Mouse (Mus musculus) liver, embryonic 11.5 days (tissue): ENCODE results near the gene Col7a1. TPM values are rescaled to one million over a fixed set of nuclear protein-coding genes. Genes with fewer than 3 reads are reported as not detected.

Source experiments
- ATAC-seq: fragments of 200-750 bp; cut with Nextera tagmentation; replicated peaks from 2 replicates; pipeline ENCODE4 v1.8.0; 2017; ENCODE audit warnings: moderate number of reproducible peaks, mild to moderate bottlenecking, moderate TSS enrichment, moderate library complexity; ENCODE audit not compliant: low FRiP score
- DNase-seq: peaks from one replicate; pipeline ENCODE4 v3.0.0-alpha.2; 2017; ENCODE audit warnings: low spot score
- H3K27ac ChIP-seq: fragments of 300-500 bp; sonication (generic); 2 replicates; pipeline ENCODE4 v1.5.1; 2014; ENCODE audit warnings: mild to moderate bottlenecking, low read depth, low read length, control low read depth
- H3K27me3 ChIP-seq: fragments of 300-500 bp; sonication (generic); replicated peaks from 2 replicates; pipeline ENCODE4 v1.6.1; 2014; ENCODE audit warnings: low read length, mixed read lengths; ENCODE audit not compliant: control insufficient read depth, insufficient read depth
- H3K36me3 ChIP-seq: fragments of 300-500 bp; sonication (generic); 2 replicates; pipeline ENCODE4 v1.6.1; 2014; ENCODE audit warnings: mild to moderate bottlenecking, low read length, moderate library complexity, mixed read lengths; ENCODE audit not compliant: control insufficient read depth, insufficient read depth
- H3K4me1 ChIP-seq: fragments of 300-500 bp; sonication (generic); replicated peaks from 2 replicates; pipeline ENCODE4 v1.6.1; 2014; ENCODE audit warnings: low read length, mixed read lengths; ENCODE audit not compliant: control insufficient read depth, insufficient read depth
- H3K4me2 ChIP-seq: fragments of 300-500 bp; sonication (generic); 2 replicates; pipeline ENCODE4 v1.6.1; 2014; ENCODE audit warnings: mild to moderate bottlenecking, control low read depth, moderate library complexity
- H3K4me3 ChIP-seq: fragments of 300-500 bp; sonication (generic); 2 replicates; pipeline ENCODE4 v1.5.1; 2014; ENCODE audit warnings: low read depth, low read length, control low read depth
- H3K9ac ChIP-seq: fragments of 300-500 bp; sonication (generic); 2 replicates; pipeline ENCODE4 v1.6.1; 2014; ENCODE audit warnings: low read depth, low read length, control low read depth
- H3K9me3 ChIP-seq: fragments of 300-500 bp; sonication (generic); 2 replicates; pipeline ENCODE4 v1.6.1; 2016; ENCODE audit warnings: low read length, inconsistent platforms, mixed read lengths; ENCODE audit not compliant: control insufficient read depth
- WGBS: fragments of 180-500 bp; shearing (Covaris S2); extraction: QIAGEN DNeasy Blood & Tissue Kit; methylation state at CpG from one replicate; pipeline ENCODE4 v1.1.7; 2014; 5-methylcytosine and 5-hydroxymethylcytosine counted together
- polyA plus RNA-seq: library from polyadenylated mRNA; unstranded; fragments of >200 nt; fragmentation: Nextera tagmentation; extraction: Ambion mirVana; gene quantifications from 2 replicates; pipeline ENCODE4 v1.2.1, GENCODE M21; 2014

The Col7a1 gene
- polyA plus RNA-seq, 1 experiment from 2014 or later: 0.69 TPM

DNA sequence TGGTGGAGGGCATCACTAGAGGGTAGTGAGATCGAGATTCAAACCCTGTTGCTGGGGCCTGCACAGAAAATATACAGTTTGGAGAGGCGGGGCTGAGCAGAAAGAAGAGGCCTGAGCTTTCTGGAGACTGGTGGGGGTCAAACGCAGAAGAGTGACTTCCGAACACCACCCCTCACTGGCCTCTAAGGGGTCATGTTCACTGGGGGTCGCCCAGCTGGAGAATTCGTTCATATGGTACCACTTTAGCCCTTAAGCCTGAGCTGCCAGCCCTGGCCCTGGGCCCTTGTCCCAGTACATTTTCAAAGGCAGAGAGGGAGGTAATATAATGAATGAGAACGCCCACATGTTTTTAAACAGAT lies 37.1 kb downstream of the Col7a1 start:
- DNase-seq (no peak), ATAC-seq (no peak)
- no peak overlapping the region for H3K4me3 ChIP-seq
- WGBS: 71% methylated on average over 7 of the region's 7 CpGs
- peaks cover 41% of the 10 kb centered on the region for H3K4me1 ChIP-seq
- H3K9me3 ChIP-seq: no peaks in the 10 kb centered on the region
- no peak overlapping the region for H3K4me2 ChIP-seq
- no peak overlapping the region for H3K27ac ChIP-seq
- no peaks in the 10 kb centered on the region for H3K36me3 ChIP-seq
- H3K9ac ChIP-seq: no peak overlapping the region
- H3K27me3 ChIP-seq: no peaks in the 10 kb centered on the region

DNA sequence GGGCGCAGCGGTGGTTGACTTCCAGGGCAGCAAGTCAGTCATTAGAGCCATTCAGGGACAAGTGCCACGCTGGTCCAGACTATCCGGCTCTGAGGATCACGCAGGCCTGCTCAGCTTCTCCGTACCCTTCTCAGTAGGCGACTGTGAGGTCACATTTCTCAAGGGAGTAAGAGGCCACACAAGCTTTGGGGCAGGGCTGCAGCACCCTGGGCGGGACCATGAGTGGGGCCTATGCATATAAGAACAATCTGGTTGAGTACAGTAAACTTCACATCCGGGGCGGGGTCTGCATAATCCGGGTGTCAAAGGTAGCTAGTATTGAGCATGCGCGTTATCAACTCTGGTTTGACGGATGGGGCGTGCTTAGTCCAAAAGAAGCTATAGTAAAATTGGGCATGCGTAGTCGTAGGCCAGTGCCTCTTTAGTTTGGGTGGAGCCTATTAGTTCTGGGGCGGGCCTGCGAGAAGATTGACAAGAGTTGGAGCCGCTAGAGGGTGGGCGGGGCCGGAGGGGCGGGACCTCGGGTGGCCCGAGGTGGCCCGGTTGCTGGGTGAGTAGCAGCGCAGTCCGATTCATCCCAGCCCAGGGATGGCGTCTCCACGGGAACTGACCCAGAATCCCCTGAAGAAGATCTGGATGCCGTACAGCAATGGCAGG lies 38.2 kb downstream of the Col7a1 start, which contains the start of gene Pfkfb4:
TSS of gene Pfkfb4 (plus strand) at position 351 of the 657 bp plus-strand sequence.
- WGBS: 3% methylated on average over 31 of the region's 31 CpGs
- Histone ChIP-seq H3K36me3 (no peaks in the 10 kb centered on the region), H3K4me3 (peak within 1 kb of the TSS; percentile 67), H3K4me2 (peak within 1 kb of the TSS; percentile 95), H3K27ac (peak within 1 kb of the TSS; percentile 82), H3K4me1 (peaks cover 52% of the 10 kb centered on the region), H3K9ac (peak within 1 kb of the TSS; percentile 61), H3K9me3 (no peaks in the 10 kb centered on the region), H3K27me3 (no peaks in the 10 kb centered on the region)
- DNase-seq (peak; percentile 95), ATAC-seq (peak; percentile 96)

DNA sequence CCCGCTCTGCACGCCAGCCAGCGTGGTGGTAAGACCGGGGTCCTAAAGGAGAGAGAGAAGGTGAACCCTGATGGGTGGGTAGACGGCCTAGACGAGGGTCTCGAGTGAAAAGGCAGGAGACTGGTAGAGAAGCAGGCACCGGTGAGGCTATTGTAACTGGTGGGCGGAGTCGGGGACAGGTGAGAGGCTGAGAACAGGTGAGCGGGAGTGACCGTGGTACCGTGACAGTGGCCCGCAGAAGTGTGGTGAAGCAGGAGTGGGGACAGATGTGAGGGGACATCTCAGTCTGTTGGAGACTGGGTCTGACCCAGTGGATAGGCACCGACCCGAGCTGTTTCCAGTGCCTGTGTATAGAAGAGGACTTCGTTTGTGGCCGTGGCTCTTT lies 38.7 kb downstream of the Col7a1 start:
- Histone ChIP-seq H3K4me3 (peak overlapping the region; percentile 67), H3K4me1 (peaks cover 53% of the 10 kb centered on the region), H3K9ac (peak overlapping the region; percentile 58), H3K9me3 (no peaks in the 10 kb centered on the region), H3K27me3 (no peaks in the 10 kb centered on the region), H3K4me2 (peak overlapping the region; percentile 95), H3K27ac (no peak overlapping the region), H3K36me3 (no peaks in the 10 kb centered on the region)
- ATAC-seq (no peak; the same call in 1 of the 2 replicates), DNase-seq (no peak)
- WGBS: 18% methylated on average over 18 of the region's 18 CpGs

DNA sequence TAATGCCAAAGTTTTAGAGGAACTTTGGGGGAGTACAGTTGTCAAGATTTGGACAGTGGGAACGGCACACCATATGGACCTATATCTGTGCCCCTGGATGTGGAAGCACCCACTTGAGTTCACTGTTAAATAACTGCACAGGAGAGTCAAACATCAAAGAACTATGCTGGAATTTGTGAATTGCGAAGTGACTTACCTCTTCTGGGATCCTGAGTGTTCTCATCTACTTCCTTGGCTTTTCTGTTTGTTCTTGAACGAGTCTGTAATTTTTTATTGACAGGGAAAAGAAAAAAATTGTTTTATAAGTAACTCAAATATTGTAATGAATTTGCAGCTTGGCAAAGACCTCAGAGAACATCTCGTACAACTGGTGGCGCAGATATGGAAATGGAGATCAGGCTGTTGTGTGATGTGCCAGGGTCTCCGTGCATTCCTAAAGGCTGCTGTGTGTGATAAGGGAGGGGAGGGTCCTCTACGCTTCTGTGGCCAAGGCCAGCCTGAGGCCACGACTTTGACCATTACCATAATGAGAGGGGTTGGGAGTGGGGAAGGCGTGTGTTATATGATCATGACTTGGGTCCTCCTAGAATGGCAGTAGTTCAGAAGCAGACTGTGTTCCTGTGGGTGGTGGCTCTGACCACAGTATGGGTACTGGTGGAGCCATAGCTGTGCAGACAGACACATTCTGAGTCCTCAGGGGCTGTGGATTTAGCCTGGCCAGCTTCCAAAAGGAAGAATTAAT lies 39.4 kb downstream of the Col7a1 start:
- Histone ChIP-seq H3K27ac (0 out of 2 replicates have a peak overlapping the region, but pooled peaks have one; percentile 15), H3K9me3 (no peaks in the 10 kb centered on the region), H3K4me1 (peaks cover 49% of the 10 kb centered on the region), H3K4me2 (peak overlapping the region; percentile 95), H3K9ac (peak overlapping the region; percentile 58), H3K27me3 (no peaks in the 10 kb centered on the region), H3K36me3 (no peaks in the 10 kb centered on the region), H3K4me3 (peak overlapping the region; percentile 67)
- DNase-seq (no peak), ATAC-seq (no peak)
- 49% methylated on average over 9 of the region's 9 CpGs for whole genome bisulfite sequencing

DNA sequence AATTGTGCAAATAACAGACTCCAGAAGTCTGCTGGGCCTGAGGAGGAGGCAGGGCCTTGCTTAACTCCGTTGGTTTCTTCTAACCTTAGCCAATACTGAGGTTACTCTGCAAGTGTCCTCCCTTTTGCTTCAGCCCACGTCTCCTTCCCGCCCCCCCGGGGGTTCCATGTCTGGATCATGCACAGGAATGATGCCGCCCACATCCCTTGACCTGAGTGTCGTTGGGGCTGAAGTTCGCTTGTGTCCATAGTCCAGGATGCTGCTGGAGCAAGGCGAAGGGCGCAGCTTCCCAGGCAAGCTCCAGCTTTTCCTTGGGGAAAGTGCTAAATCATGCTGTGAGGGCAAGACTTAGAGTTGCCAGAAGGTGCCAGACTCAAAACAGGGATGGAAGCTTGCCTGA lies 43.0 kb downstream of the Col7a1 start:
- Histone ChIP-seq H3K4me1 (peaks cover 30% of the 10 kb centered on the region), H3K36me3 (no peaks in the 10 kb centered on the region), H3K4me2 (peak overlapping the region; percentile 25; the same call in 1 of the 2 replicates), H3K4me3 (no peak overlapping the region), H3K27me3 (no peaks in the 10 kb centered on the region), H3K27ac (no peak overlapping the region), H3K9me3 (no peaks in the 10 kb centered on the region), H3K9ac (no peak overlapping the region)
- DNase-seq (no peak), ATAC-seq (no peak)
- WGBS: 68% methylated on average over 9 of the region's 9 CpGs

DNA sequence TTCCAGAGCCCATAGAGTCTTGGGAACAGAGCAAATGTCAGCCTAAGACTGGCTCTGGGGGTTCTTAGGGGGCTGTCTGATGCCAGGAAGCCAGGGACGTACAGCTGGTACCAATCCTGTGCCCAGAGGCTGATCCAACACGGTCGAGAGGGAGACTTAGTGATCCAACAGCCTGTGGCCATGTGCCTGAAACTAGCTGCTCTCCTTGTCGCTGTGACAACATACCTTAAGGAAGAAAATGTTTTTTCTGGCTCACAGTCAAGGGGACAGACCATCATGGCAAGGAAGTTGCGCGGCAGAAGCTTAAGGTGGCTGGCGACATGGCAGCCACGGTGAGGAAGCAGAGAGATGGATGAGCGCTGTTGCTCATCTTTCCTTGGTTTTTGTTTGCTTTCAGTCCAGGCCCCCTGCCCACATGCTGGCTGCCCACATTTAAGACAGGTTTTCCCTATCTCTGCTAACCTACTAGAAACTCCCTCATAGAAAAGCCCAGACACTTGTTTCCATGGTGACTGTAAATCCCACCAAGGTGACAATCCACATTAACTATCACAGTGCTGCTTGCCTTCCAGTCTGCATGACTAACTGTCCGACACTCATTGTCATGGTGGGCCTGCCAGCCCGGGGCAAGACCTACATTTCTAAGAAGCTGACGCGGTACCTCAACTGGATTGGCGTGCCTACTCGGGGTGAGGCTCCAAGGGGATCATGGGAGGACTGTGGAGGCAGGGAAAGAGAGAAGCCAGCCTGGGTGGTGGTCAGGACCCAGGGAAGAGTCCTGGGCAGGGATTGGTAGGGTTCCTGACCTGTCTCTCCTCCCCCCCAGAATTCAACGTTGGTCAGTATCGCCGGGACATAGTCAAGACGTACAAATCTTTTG lies 45.1 kb downstream of the Col7a1 start:
- Histone ChIP-seq H3K27ac (no peak overlapping the region), H3K27me3 (no peaks in the 10 kb centered on the region), H3K9ac (no peak overlapping the region), H3K4me3 (no peak overlapping the region), H3K4me2 (no peak overlapping the region), H3K4me1 (peaks cover 16% of the 10 kb centered on the region), H3K36me3 (no peaks in the 10 kb centered on the region), H3K9me3 (no peaks in the 10 kb centered on the region)
- ATAC-seq (no peak), DNase-seq (no peak)
- WGBS: 77% methylated on average over 19 of the region's 19 CpGs

DNA sequence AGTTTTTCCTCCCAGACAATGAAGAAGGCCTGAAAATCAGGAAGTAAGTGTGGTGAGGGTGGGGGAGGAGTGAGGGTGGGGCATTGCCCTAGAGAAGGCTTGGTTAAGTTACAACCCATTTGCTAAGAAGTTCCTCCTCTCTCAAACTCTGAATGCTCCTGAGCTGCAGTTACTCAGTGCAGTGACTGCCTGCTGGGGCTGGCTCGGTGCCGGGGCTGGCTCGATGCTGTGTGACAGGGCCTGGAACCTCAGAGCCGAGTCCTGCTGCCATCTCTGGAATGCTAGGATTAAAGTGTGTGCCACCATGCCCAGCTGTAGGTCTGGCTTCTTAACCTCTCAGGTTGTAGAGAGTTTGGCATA lies 45.8 kb downstream of the Col7a1 start:
- 51% methylated on average over 4 of the region's 4 CpGs for WGBS
- no peak overlapping the region for H3K9ac ChIP-seq
- H3K27ac ChIP-seq: no peak overlapping the region
- H3K4me1 ChIP-seq: peaks cover 16% of the 10 kb centered on the region
- no peaks in the 10 kb centered on the region for H3K9me3 ChIP-seq
- DNase-seq: no peak
- no peaks in the 10 kb centered on the region for H3K36me3 ChIP-seq
- no peak for ATAC-seq
- no peaks in the 10 kb centered on the region for H3K27me3 ChIP-seq
- no peak overlapping the region for H3K4me3 ChIP-seq
- no peak overlapping the region for H3K4me2 ChIP-seq

DNA sequence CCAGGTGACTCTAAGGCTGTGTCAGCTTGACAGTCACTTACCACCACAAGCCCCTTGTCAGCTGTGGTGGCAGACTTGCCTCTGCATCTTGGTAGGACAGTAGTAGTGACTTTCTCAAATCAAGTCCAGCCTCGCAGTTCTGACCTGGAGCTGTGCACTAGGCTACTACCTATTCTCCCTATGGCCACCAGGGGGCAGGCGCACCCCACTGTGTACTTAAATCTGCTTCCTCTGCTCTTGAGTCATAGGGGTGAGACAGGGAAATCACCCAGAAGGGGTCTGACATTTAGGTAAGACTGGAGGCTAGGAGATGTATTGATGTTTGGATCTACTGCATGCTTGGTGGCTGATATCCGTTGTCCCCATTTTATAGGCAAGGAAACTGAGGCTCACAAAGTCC lies 47.3 kb downstream of the Col7a1 start:
- Histone ChIP-seq H3K36me3 (no peaks in the 10 kb centered on the region), H3K4me1 (peaks cover 9% of the 10 kb centered on the region), H3K4me3 (no peak overlapping the region), H3K27me3 (no peaks in the 10 kb centered on the region), H3K27ac (no peak overlapping the region), H3K9me3 (no peaks in the 10 kb centered on the region), H3K9ac (no peak overlapping the region), H3K4me2 (no peak overlapping the region)
- peak; percentile 57 for ATAC-seq
- DNase-seq: peak; percentile 64
- WGBS: 8% methylated on average over 3 of the region's 3 CpGs
